Mouse (Mus musculus) inflammation-experienced regulatory T-cells, adult 6 months (primary cell): ENCODE data around the gene Tmcc3. TPM values are rescaled to one million over a fixed set of nuclear protein-coding genes. Genes with fewer than 3 reads are reported as not detected.

ENCODE experiments used
- ATAC-seq: one replicate; pipeline ENCODE4 v1.8.0; 2017
- polyA plus RNA-seq, 3 experiments: library from polyadenylated mRNA; unstranded; fragments of 100-300 nt; shearing (Covaris generic); gene quantifications; one replicate each; pipeline ENCODE4 v1.2.1; 2017

The Tmcc3 gene
- polyA plus RNA-seq: 1 to 10 TPM in 2 of 3 experiments, under 1 TPM in 1; 0.38 to 1.6 (median 1.0) TPM

- no peak for ATAC-seq
Measured at GRCm38 (mm10) chr10:94311511-94312006, at the start of gene Tmcc3. Tmcc3 (plus strand) TSS chr10:94311949.

- no peak for ATAC-seq
Measured at GRCm38 (mm10) chr10:94262646-94263045, 49.1 kb upstream of the Tmcc3 start.

DNA sequence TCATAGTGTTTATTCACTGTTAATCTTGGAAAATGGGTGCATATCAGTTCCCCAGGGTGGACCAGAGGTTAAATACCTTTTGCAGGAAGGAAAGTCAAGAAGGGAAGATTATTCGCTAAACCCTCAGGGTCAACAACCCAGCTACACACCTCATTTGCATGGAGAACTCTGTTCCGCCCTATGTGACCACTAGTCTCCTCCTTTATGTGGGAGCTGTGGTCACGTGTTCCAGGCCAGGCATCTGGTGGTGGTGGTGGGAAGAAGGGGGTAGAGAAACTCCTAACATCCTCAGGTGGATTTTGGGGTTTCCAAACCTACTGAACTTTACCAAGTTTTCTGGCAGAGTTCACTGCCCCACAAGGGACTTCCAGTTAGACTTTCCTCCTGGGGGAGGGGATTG, 48.5 kb upstream of the Tmcc3 start:
- no peak for ATAC-seq

DNA sequence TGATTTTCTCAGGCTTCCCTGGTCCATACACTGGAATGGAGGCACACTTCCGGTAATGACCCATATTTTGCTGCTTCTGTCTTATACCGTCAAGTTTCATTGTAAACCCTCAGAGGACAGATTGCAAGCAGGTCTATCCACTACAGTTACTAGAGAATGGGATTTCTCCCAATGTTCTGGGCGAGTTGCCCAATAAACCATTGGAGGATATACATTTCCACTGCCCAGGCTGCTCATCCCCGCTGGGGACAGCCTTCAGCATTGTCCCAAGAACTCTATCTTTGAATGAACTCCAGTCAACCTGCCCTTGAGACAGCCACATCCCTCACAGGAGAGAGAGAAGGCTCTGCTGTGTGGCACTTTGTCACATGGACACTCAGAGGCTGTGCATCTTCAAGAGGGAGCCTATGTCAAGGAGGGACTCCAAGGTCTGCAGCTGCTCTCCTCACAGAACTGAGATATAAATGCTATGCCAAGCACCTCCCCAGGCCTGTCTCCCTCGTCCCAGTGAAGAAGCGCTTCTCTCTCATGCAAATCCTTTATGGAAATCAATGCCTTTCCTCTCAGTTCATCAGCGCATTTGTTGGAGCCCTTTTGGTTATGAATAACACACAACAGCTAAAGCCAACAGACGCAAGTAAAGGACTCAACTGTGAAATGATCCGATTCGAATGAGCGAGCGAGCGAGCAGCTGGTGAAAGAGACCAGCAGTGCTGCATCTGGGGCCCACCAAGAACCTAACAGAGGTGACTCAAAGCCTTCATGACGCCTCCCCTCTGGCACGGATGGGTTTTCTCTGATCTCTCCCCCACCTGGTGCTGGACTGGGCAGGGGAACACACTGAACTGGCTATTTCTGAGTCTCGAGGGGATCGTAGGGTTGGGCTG, 45.9 kb upstream of the Tmcc3 start:
- ATAC-seq: no peak

GRCm38 (mm10) chr10:94275321-94275720, 36.4 kb upstream of the Tmcc3 start:
- no peak for ATAC-seq

- no peak for ATAC-seq
Measured at GRCm38 (mm10) chr10:94276511-94276910, 35.2 kb upstream of the Tmcc3 start.

DNA sequence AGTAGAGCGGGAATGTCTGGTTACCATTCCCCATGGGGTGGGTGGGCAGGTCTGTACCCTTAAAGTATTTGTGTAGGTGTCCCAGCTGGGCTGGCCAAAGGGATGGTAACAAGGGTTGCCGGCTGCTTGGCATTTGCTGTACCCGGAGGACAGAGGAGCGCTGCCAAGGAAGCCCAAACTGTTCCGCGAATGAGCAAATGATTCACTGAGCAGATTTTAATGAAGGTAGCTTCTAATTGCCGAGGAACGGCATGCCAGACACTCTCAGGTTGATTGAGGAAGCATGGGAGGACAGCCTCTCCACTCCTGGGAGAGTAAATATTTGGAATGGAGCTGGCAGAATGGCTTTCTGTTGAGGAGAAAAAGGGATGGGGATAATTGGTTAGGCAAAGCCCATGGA, 29.6 kb upstream of the Tmcc3 start:
- no peak for ATAC-seq

DNA sequence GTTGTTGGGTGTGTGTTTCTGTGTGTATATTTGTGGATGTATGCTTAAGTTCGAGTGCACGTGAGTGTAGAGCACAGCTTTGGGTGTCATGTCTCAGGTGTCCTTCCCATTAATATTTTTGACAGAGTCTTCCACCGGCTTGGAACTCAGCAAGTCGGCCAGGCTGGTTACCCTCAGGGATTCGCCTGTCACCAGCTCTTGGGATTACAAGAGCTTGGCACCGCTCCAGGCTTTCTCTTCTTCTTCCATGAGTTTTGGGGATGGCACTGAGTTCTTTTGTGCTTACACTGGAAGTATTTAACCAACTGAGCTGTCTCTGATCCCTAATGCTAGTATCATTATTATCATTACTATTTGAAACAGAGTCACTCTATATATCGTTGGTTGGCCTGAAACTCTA, 29.0 kb upstream of the Tmcc3 start:
- no peak for ATAC-seq

DNA sequence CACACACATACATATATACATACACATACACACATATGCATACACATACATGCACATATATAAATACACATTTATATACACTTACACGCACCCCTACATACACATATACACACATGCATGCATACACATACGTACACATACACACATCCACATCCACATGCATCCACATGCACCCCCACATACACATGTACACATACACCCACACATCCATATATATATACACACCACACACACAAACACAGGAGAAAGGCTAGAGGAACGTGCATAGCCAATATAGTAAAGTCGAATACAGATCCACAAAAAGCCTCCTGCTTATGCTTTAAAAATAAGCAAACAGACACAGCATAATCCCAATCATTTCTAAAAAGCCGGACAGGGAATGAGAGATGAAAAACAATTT, 17.3 kb upstream of the Tmcc3 start:
- ATAC-seq: no peak

DNA sequence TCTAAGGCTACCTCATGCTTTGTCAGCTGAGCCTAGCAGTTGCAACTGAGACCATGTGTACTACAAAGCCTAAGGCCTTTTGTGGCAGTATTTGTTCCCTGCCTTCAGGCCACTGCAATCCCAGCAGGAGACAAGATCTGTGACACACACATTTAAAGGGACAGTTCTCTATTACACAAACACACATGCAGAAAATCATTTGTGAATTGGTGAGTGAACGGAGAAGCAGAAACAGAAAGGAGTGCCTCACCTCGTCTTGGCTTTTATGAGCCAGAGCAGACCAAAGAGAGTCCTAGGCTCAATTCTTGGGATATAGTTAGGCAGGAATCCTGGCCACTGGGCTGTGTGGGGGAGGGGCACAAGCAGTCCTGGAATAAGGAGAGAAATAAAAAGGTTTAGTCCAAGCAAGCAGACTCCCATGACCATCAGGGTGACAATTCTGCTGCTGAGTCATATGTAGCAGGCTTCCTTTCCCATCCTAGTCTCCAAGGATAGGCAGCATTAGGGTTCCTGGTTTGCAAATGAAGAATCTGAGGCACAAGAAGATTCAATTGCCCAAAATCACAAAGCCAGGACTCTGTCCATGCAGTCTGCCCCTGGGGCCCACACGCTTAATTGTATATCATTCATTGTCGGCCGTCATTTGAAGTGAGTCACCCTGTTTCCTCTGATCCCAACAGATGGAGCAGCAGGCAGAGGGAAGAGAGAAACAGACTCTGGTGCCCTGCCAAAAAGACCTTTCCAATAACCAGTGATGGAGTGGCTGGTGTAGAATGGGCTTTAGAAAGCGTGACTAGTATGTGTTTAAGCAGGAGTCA, 16.6 kb upstream of the Tmcc3 start:
- ATAC-seq: no peak

- ATAC-seq: no peak
Measured at GRCm38 (mm10) chr10:94295923-94296605, 15.7 kb upstream of the Tmcc3 start.

DNA sequence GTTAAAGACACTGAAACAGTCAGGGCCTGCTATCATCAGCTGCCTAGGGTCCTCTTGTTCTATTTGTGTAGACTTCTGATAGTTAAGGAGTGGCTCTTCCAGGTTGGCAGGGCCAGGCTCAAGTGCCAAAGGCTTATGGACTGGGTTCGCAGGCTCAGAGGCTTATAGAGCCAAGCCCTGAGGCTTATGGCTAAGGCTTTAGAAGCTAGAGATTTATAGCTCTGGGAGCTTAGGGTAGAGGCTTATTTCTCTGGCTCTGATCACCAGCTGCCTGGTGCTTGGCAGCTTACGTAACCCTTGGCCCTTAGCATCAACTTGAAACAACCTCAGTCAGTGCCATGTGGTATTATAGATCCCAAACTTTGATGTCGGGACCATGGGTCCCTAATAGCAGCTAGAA, 13.3 kb upstream of the Tmcc3 start, which contains the start of gene Gm4792:
Gene Gm4792 (minus strand): TSS at position 233 of the 400 bp plus-strand sequence.
- ATAC-seq: no peak

GRCm38 (mm10) chr10:94299301-94299700, 12.4 kb upstream of the Tmcc3 start:
- ATAC-seq: no peak

- ATAC-seq: no peak
Measured at GRCm38 (mm10) chr10:94304064-94304657, 7.6 kb upstream of the Tmcc3 start.

GRCm38 (mm10) chr10:94305526-94305925, 6.2 kb upstream of the Tmcc3 start:
- no peak for ATAC-seq

DNA sequence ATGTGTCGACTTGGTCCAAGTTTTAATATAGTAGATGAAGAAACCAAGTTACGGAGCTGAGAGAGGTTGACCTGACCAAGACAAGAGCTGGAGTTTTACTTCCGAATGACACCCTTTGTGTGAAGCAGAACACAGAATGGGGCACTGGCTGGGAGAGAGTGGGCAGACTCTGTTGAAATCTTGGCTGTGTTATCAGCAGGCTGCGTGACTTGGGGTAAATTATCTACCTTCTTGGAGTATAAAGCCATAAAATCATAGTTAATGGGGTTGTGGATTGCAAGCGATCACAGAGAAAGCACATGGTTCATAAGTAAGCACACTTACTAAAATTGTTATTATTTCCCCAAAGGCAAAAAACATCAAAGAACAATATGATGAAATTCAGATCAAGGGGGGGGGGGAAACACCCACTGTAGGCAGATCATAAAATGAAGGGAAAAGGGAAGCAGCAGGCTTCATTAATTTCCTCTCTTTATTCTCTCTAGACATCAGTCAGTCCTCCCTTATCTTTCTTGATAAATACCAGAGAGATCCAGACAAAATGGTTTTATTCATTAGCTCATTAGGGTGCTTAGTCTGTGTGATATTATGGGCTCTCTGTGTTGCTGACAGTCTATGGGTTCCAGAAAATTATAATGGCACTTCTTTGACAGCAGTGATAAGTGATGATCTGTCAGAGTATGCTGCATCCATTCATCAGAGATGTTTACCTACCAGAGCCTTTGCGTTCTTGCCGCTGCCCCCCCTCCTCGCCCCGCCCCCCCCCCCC, 1.1 kb upstream of the Tmcc3 start:
- ATAC-seq: no peak

- ATAC-seq: no peak
Measured at GRCm38 (mm10) chr10:94312007-94312715, 412 bp downstream of the Tmcc3 start.

DNA sequence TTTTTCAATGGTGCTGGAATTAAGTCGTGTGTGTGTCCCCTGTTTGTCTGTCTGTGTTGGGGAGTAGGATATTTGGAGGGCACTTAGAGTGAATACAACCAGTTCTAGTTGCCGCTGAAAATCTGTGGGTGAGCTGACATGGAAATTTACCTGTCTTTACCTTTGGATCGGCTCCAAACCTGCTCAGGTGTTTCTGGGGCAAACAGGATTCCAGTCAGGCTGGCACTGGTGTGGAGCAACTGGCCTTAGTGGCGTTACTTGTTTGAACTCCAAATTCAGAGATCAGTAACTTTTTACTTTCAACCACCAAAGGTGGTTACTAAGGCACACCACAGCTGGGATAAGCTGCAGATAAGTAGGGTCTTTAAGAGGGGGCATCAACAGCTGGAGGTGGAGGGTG, 1.4 kb downstream of the Tmcc3 start:
- no peak for ATAC-seq

DNA sequence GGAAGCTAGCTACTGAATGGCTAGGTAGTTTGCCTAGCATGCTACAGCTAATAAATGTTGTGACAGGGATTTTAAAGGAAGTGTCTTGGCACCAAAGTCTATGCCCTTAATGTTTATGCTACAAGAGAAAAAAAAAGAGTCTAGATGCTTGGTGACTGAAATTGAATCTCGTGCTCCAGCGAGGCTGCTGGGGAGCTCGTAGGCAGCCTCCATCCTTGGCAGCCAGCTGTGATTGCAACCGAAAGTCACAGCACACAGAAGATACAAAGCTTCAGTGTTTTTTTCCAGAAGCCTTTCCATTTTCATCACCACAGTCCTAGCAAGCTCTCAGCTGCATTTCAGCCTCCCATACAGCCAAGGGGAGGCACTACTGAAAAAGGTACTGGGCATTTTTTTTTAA, 6.8 kb downstream of the Tmcc3 start:
- no peak for ATAC-seq

DNA sequence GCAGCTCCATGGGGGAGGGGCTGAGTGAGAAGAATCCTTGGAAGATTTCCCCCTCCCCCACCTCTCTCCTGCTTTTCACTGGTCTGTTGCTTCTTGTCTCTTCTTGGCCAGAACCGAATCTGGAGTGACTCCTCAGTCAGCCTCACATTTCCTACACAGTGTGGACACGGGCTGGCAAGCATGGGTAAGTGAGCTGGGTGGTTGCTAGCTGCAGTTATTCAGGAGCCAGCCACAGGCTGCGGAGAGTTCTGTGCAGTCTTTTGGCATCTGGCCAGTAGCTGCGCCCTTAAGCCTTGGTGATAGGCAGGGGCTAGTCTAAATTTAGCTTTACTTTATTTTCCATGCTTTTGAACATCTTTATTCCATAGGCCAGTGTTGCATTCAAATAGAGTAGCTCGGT, 18.2 kb downstream of the Tmcc3 start:
- ATAC-seq: no peak
